Mouse (Mus musculus): ENCODE data around the gene BC051142. TPM values are rescaled to one million over a fixed set of nuclear protein-coding genes. Genes with fewer than 3 reads are reported as not detected.
"Not testable (repeated sequence)": the region's sequence is repeated elsewhere in the genome, so short reads cannot be mapped to it uniquely, and the experiment has no call there.

The BC051142 gene
- total and polyA plus RNA-seq, 3 experiments, result 1.1 TPM; not detected in 2

GRCm38 (mm10) chr17:34496539-34496938 lies 97.9 kb downstream of the BC051142 start:
- WGBS, result 55% methylated on average over 2 of the region's 2 CpGs
- Histone ChIP-seq H3K79me2 (replicated peaks; ENCODE audit: control insufficient read depth, insufficient read depth, low read length) (no peaks in the 10 kb centered on the region), H3K27ac (no peak overlapping the region), H3K4me1 (ENCODE audit: control insufficient read depth, insufficient read depth, low read length) (no peaks in the 10 kb centered on the region), H3K4me3 (no peak overlapping the region), H3K27me3 (ENCODE audit: control insufficient read depth, insufficient read depth, low read length) (no peaks in the 10 kb centered on the region), H3K9ac (ENCODE audit: low read depth, low read length) (no peak overlapping the region), H3K36me3 (ENCODE audit: control insufficient read depth, insufficient read depth, low read length) (no peaks in the 10 kb centered on the region)
- DNase-seq, result no peak
- intact Hi-C loops (cut with DNase I), result no loop called here
- no peak for TF ChIP-seq EP300 (IDR thresholded peaks at IDR 0.05; ENCODE audit: insufficient read depth, low read depth, low read length)
- no peak for TF ChIP-seq CTCF (IDR thresholded peaks at IDR 0.05)
- TF ChIP-seq POLR2A (IDR thresholded peaks at IDR 0.05; ENCODE audit: insufficient read depth, low read depth, low read length), result no peak

- H3K79me2 ChIP-seq (replicated peaks; ENCODE audit: control insufficient read depth, insufficient read depth, low read length); H3K9ac ChIP-seq (ENCODE audit: low read depth, low read length); H3K27ac ChIP-seq; DNase-seq; H3K4me1 ChIP-seq (ENCODE audit: control insufficient read depth, insufficient read depth, low read length); H3K36me3 ChIP-seq (ENCODE audit: control insufficient read depth, insufficient read depth, low read length); intact Hi-C loops (cut with DNase I); H3K4me3 ChIP-seq; H3K27me3 ChIP-seq (ENCODE audit: control insufficient read depth, insufficient read depth, low read length): not testable (repeated sequence)
- 80% methylated on average over 3 of the region's 3 CpGs for WGBS
Observed at GRCm38 (mm10) chr17:34497319-34497718, 98.7 kb downstream of the BC051142 start.

- H3K27ac ChIP-seq; H3K36me3 ChIP-seq (ENCODE audit: control insufficient read depth, insufficient read depth, low read length); H3K4me1 ChIP-seq (ENCODE audit: control insufficient read depth, insufficient read depth, low read length); H3K79me2 ChIP-seq (replicated peaks; ENCODE audit: control insufficient read depth, insufficient read depth, low read length); H3K4me3 ChIP-seq; H3K9ac ChIP-seq (ENCODE audit: low read depth, low read length); H3K27me3 ChIP-seq (ENCODE audit: control insufficient read depth, insufficient read depth, low read length); intact Hi-C loops (cut with DNase I); DNase-seq: not testable (repeated sequence)
- WGBS, result 58% methylated on average over 3 of the region's 4 CpGs
Observed at GRCm38 (mm10) chr17:34497726-34498125, 99.1 kb downstream of the BC051142 start.

- Histone ChIP-seq H3K27me3 (ENCODE audit: control insufficient read depth, insufficient read depth, low read length) (no peaks in the 10 kb centered on the region), H3K27ac (no peak overlapping the region), H3K4me3 (no peak overlapping the region), H3K79me2 (replicated peaks; ENCODE audit: control insufficient read depth, insufficient read depth, low read length) (no peaks in the 10 kb centered on the region), H3K9ac (ENCODE audit: low read depth, low read length) (no peak overlapping the region), H3K4me1 (ENCODE audit: control insufficient read depth, insufficient read depth, low read length) (no peaks in the 10 kb centered on the region), H3K36me3 (ENCODE audit: control insufficient read depth, insufficient read depth, low read length) (no peaks in the 10 kb centered on the region)
- no peak for TF ChIP-seq EP300 (IDR thresholded peaks at IDR 0.05; ENCODE audit: insufficient read depth, low read depth, low read length)
- TF ChIP-seq POLR2A (IDR thresholded peaks at IDR 0.05; ENCODE audit: insufficient read depth, low read depth, low read length), result no peak
- TF ChIP-seq CTCF (IDR thresholded peaks at IDR 0.05), result no peak
- peak in 1 of 2 experiments; percentile 17 for DNase-seq
- intact Hi-C loops (cut with DNase I), result no loop called here
Observed at GRCm38 (mm10) chr17:34507591-34507990, 109.0 kb downstream of the BC051142 start.

Other genes with a start within 250 kb of the BC051142 start
- 1 to 10 TPM; 1.6 to 2.2 TPM for gene H2-DMb1, start 245.7 kb upstream of the BC051142 start, total RNA-seq (2021)
- gene H2-DMb1, start 245.7 kb upstream of the BC051142 start, polyA plus RNA-seq (2012; rRNA removed), result 8.9 and 19.1 TPM in 2 replicates
- gene Tap1, start 211.3 kb upstream of the BC051142 start, total RNA-seq (2021), result 1 to 10 TPM; 3.4 to 7.2 TPM
- 10.9 and 11.7 TPM in 2 replicates for gene Tap1, start 211.3 kb upstream of the BC051142 start, polyA plus RNA-seq (2012; rRNA removed)
- 10 to 100 TPM in 1 of 2 experiments, 1 to 10 TPM in 1; 6.9 to 13.5 TPM for gene Psmb9, start 211.1 kb upstream of the BC051142 start, total RNA-seq (2021)
- 16.0 and 20.5 TPM in 2 replicates for gene Psmb9, start 211.1 kb upstream of the BC051142 start, polyA plus RNA-seq (2012; rRNA removed)
- 10 to 100 TPM; 12.3 to 18.9 TPM for gene Psmb8, start 201.1 kb upstream of the BC051142 start, total RNA-seq (2021)
- 33.5 and 44.2 TPM in 2 replicates for gene Psmb8, start 201.1 kb upstream of the BC051142 start, polyA plus RNA-seq (2012; rRNA removed)
- 10 to 100 TPM; 26.1 to 31.2 TPM for gene Tap2, start 195.3 kb upstream of the BC051142 start, total RNA-seq (2021)
- 25.0 and 26.5 TPM in 2 replicates for gene Tap2, start 195.3 kb upstream of the BC051142 start, polyA plus RNA-seq (2012; rRNA removed)
- 1 to 10 TPM in 1 of 2 experiments, under 1 TPM in 1; 0.55 to 1.0 TPM for gene H2-Ob, start 159.9 kb upstream of the BC051142 start, total RNA-seq (2021)
- gene H2-Ob, start 159.9 kb upstream of the BC051142 start, polyA plus RNA-seq (2012; rRNA removed), result 3.5 and 6.2 TPM in 2 replicates
- 10 to 100 TPM; 21.1 to 25.7 TPM for gene H2-Ab1, start 141.1 kb upstream of the BC051142 start, total RNA-seq (2021)
- gene H2-Ab1, start 141.1 kb upstream of the BC051142 start, polyA plus RNA-seq (2012; rRNA removed), result 114 and 190 TPM in 2 replicates
- 10 to 100 TPM; 26.8 to 38.4 TPM for gene H2-Aa, start 111.0 kb upstream of the BC051142 start, total RNA-seq (2021)
- gene H2-Aa, start 111.0 kb upstream of the BC051142 start, polyA plus RNA-seq (2012; rRNA removed), result 99.0 and 141 TPM in 2 replicates
- gene H2-Eb1, start 93.0 kb upstream of the BC051142 start, total RNA-seq (2021), result 10 to 100 TPM; 28.9 to 36.5 TPM
- gene H2-Eb1, start 93.0 kb upstream of the BC051142 start, polyA plus RNA-seq (2012; rRNA removed), result 49.5 and 74.4 TPM in 2 replicates
- not detected for gene H2-Eb2, start 73.2 kb upstream of the BC051142 start, total RNA-seq (2021)
- gene H2-Eb2, start 73.2 kb upstream of the BC051142 start, polyA plus RNA-seq (2012; rRNA removed), result 0.09 and 0.33 TPM in 2 replicates
- under 1 TPM; 0.41 to 0.44 TPM for gene Btnl2, start 44.0 kb upstream of the BC051142 start, total RNA-seq (2021)
- 0.26 and 0.31 TPM in 2 replicates for gene Btnl2, start 44.0 kb upstream of the BC051142 start, polyA plus RNA-seq (2012; rRNA removed)
- not detected for gene Btnl1, start 21.7 kb upstream of the BC051142 start, total RNA-seq (2021)
- not detected in 2 replicates for gene Btnl1, start 21.7 kb upstream of the BC051142 start, polyA plus RNA-seq (2012; rRNA removed)
- not detected for gene Btnl4, start 78.5 kb downstream of the BC051142 start, total RNA-seq (2021)
- gene Btnl4, start 78.5 kb downstream of the BC051142 start, polyA plus RNA-seq (2012; rRNA removed), result not detected in 2 replicates
- gene Btnl6, start 118.5 kb downstream of the BC051142 start, total RNA-seq (2021), result not detected
- not detected in 2 replicates for gene Btnl6, start 118.5 kb downstream of the BC051142 start, polyA plus RNA-seq (2012; rRNA removed)
- gene Notch4, start 165.4 kb downstream of the BC051142 start, total RNA-seq (2021), result 10 to 100 TPM; 30.4 to 32.3 TPM
- gene Notch4, start 165.4 kb downstream of the BC051142 start, polyA plus RNA-seq (2012; rRNA removed), result 21.4 and 24.8 TPM in 2 replicates
- 1 to 10 TPM; 3.9 to 5.2 TPM for gene Gpsm3, start 191.0 kb downstream of the BC051142 start, total RNA-seq (2021)
- gene Gpsm3, start 191.0 kb downstream of the BC051142 start, polyA plus RNA-seq (2012; rRNA removed), result 4.4 and 6.4 TPM in 2 replicates
- gene Pbx2, start 192.4 kb downstream of the BC051142 start, total RNA-seq (2021), result 10 to 100 TPM; 16.1 to 18.4 TPM
- 22.1 and 28.3 TPM in 2 replicates for gene Pbx2, start 192.4 kb downstream of the BC051142 start, polyA plus RNA-seq (2012; rRNA removed)
- gene Ager, start 199.0 kb downstream of the BC051142 start, total RNA-seq (2021), result under 1 TPM; 0.14 to 0.18 TPM
- 0.38 and 2.2 TPM in 2 replicates for gene Ager, start 199.0 kb downstream of the BC051142 start, polyA plus RNA-seq (2012; rRNA removed)
- 10 to 100 TPM; 37.6 to 40.4 TPM for gene Rnf5, start 204.9 kb downstream of the BC051142 start, total RNA-seq (2021)
- 71.7 and 92.2 TPM in 2 replicates for gene Rnf5, start 204.9 kb downstream of the BC051142 start, polyA plus RNA-seq (2012; rRNA removed)
- gene Agpat1, start 205.4 kb downstream of the BC051142 start, total RNA-seq (2021), result 10 to 100 TPM; 64.8 to 68.9 TPM
- gene Agpat1, start 205.4 kb downstream of the BC051142 start, polyA plus RNA-seq (2012; rRNA removed), result 178 and 184 TPM in 2 replicates
- gene Egfl8, start 217.2 kb downstream of the BC051142 start, total RNA-seq (2021), result 1 to 10 TPM; 1.2 to 1.8 TPM
- gene Egfl8, start 217.2 kb downstream of the BC051142 start, polyA plus RNA-seq (2012; rRNA removed), result 2.4 and 3.4 TPM in 2 replicates
- gene Ppt2, start 229.7 kb downstream of the BC051142 start, total RNA-seq (2021), result 10 to 100 TPM; 53.0 to 63.9 TPM
- 50.5 and 55.7 TPM in 2 replicates for gene Ppt2, start 229.7 kb downstream of the BC051142 start, polyA plus RNA-seq (2012; rRNA removed)
- 1 to 10 TPM in 1 of 2 experiments, under 1 TPM in 1; 0.86 to 1.4 TPM for gene Prrt1, start 230.7 kb downstream of the BC051142 start, total RNA-seq (2021)
- 2.7 and 7.0 TPM in 2 replicates for gene Prrt1, start 230.7 kb downstream of the BC051142 start, polyA plus RNA-seq (2012; rRNA removed)
- gene Fkbpl, start 245.9 kb downstream of the BC051142 start, total RNA-seq (2021), result 1 to 10 TPM; 7.9 TPM
- 4.0 and 8.8 TPM in 2 replicates for gene Fkbpl, start 245.9 kb downstream of the BC051142 start, polyA plus RNA-seq (2012; rRNA removed)
- 10 to 100 TPM; 15.3 to 18.4 TPM for gene Atf6b, start 248.3 kb downstream of the BC051142 start, total RNA-seq (2021)
- 25.3 and 27.4 TPM in 2 replicates for gene Atf6b, start 248.3 kb downstream of the BC051142 start, polyA plus RNA-seq (2012; rRNA removed)

All from heart, adult 2 months (tissue).